In genomic region chr3:121444414-121444813, GRCm38 (mm10) we compare ENCODE assay signal across 19 mouse cellular contexts. TPM values are rescaled to one million over a fixed set of nuclear protein-coding genes. Genes with fewer than 3 reads are reported as not detected.
DNase-seq lines count a peak whose midpoint lies in the region; ATAC-seq and TF ChIP-seq lines count a peak whose summit lies in the region.
"Had no signal": no experiment of that assay in that cellular context is flagged by ENCODE, and none has a peak within 500 bp of the region (broad histone marks: within the 10 kb centered on the region; RNA-seq: fewer than 3 reads in every experiment).

No protein-coding gene starts in this region.

- no peak for TF ChIP-seq CTCF in kidney, adult 2 months (conservative IDR thresholded peaks at IDR 0.05; ENCODE audit: insufficient read depth, insufficient read length, low read depth, low read length)
- no peak for TF ChIP-seq CTCF in thymus, adult 2 months (IDR thresholded peaks at IDR 0.05; ENCODE audit: borderline replicate concordance, control insufficient read depth, extremely low read depth, insufficient read depth, low read length, poor library complexity)

- peak; percentile 82 for DNase-seq in adrenal gland, adult 2 months
- DNase-seq in adrenal gland, postnatal 4 days (ENCODE audit: low spot score in 2 of 2), result no peak
- no peak for DNase-seq in kidney, adult 2 months
- no peak for DNase-seq in kidney, postnatal 25 days
- peak; percentile 46 for DNase-seq in adrenal gland, postnatal 10 days
- no peak for DNase-seq in thymus, adult 2 months
- DNase-seq: cerebellum, adult 18-20 months; cerebellum, adult 9-11 months; cerebellum, postnatal 36 days; gastrocnemius, postnatal 10 days; heart, postnatal 14 days; kidney, adult 18-20 months had no signal

- ATAC-seq in erythroid progenitor cell, adult 5-6 weeks (replicated peaks; ENCODE audit: low FRiP score, poor library complexity, severe bottlenecking), result no peak
- ATAC-seq: forebrain, embryonic 14.5 days; hindbrain, postnatal 0 days had no signal

- no peaks in the 10 kb centered on the region for H3K36me3 ChIP-seq in kidney, adult 2 months (ENCODE audit: control insufficient read depth, insufficient read depth, low read length)
- H3K36me3 ChIP-seq in thymus, adult 2 months (ENCODE audit: control insufficient read depth, insufficient read depth, low read length), result no peaks in the 10 kb centered on the region

- no peak for TF ChIP-seq POLR2A in kidney, adult 2 months (IDR thresholded peaks at IDR 0.05; ENCODE audit: low read depth, low read length)
- no peak for TF ChIP-seq POLR2A in thymus, adult 2 months (IDR thresholded peaks at IDR 0.05; ENCODE audit: control insufficient read depth, extremely low read depth, insufficient read depth, low read length, poor library complexity)

- peak overlapping the region; percentile 41 for H3K27ac ChIP-seq in kidney, adult 2 months (ENCODE audit: insufficient read depth, low read depth, low read length)
- H3K27ac ChIP-seq in brown adipose tissue, adult 24 weeks (replicated peaks; ENCODE audit: low read depth, low read length), result peak overlapping the region; percentile 30; the same call in 1 of the 2 replicates
- H3K27ac ChIP-seq in thymus, adult 2 months (ENCODE audit: control insufficient read depth, insufficient read depth, low read length), result no peak overlapping the region
- H3K27ac ChIP-seq: hindbrain, postnatal 0 days had no signal

- H3K4me3 ChIP-seq in kidney, adult 2 months (ENCODE audit: insufficient read depth, low read depth, low read length), result no peak overlapping the region
- no peak overlapping the region for H3K4me3 ChIP-seq in brown adipose tissue, adult 24 weeks (ENCODE audit: insufficient read depth, low read depth, low read length)
- no peak overlapping the region for H3K4me3 ChIP-seq in thymus, adult 2 months (ENCODE audit: control insufficient read depth, insufficient read depth, low read length)
- H3K4me3 ChIP-seq: embryonic facial prominence, embryonic 13.5 days; hindbrain, embryonic 13.5 days had no signal

- H3K27me3 ChIP-seq in kidney, adult 2 months (replicated peaks; ENCODE audit: control insufficient read depth, insufficient read depth, low read length), result no peaks in the 10 kb centered on the region
- no peaks in the 10 kb centered on the region for H3K27me3 ChIP-seq in thymus, adult 2 months (ENCODE audit: control insufficient read depth, insufficient read depth, low read length)
- H3K27me3 ChIP-seq: embryonic facial prominence, embryonic 13.5 days; hindbrain, embryonic 13.5 days had no signal

- H3K4me1 ChIP-seq in kidney, adult 2 months (ENCODE audit: control insufficient read depth, insufficient read depth, low read length), result peaks cover 55% of the 10 kb centered on the region
- peaks cover 21% of the 10 kb centered on the region for H3K4me1 ChIP-seq in brown adipose tissue, adult 24 weeks (ENCODE audit: control insufficient read depth, insufficient read depth, insufficient read length, low read length)
- H3K4me1 ChIP-seq in thymus, adult 2 months (replicated peaks; ENCODE audit: control insufficient read depth, insufficient read depth, low read length), result peaks cover 33% of the 10 kb centered on the region

- 73% methylated on average over 6 of the region's 6 CpGs for WGBS in kidney, adult 2 months
- WGBS in thymus, adult 2 months, result 86% methylated on average over 6 of the region's 6 CpGs

RNA-seq across cellular contexts. Expression of gene Cnn3, which starts 18.1 kb away (rescaled TPM):
- total RNA-seq in adrenal gland, adult 2 months (2021), result 100 to 1,000 TPM; 282 to 367 TPM
- 182 and 197 TPM in 2 replicates for polyA plus RNA-seq in adrenal gland, adult 2 months (2012; rRNA removed)
- 100 to 1,000 TPM; 191 to 207 TPM for total RNA-seq in adrenal gland, postnatal 4 days (2021)
- polyA plus RNA-seq in kidney, adult 2 months (2012; rRNA removed), result 253 and 268 TPM in 2 replicates
- total RNA-seq in adrenal gland, postnatal 10 days (2021), result 100 to 1,000 TPM; 148 to 215 TPM
- polyA plus RNA-seq in brown adipose tissue, adult 24 weeks (2012; ENCODE audit: insufficient read depth, insufficient read length, missing spikeins), result 28.7 and 35.4 TPM in 2 replicates
- polyA plus RNA-seq in thymus, adult 2 months (2012; rRNA removed), result 199 and 212 TPM in 2 replicates
- 9.7 and 41.1 TPM in 2 replicates for total RNA-seq in erythroid progenitor cell, adult 5-6 weeks (2015; ENCODE audit: low replicate concordance)
- total RNA-seq in erythroid progenitor cell, adult 5-6 weeks (2017; ENCODE audit: low replicate concordance), result 13.6 and 36.1 TPM in 2 replicates
- total RNA-seq: MEL had no signal

Comparison
In these comparisons a context has a peak if more than half of its experiments do, and no peak if none do; other contexts are left out.
1. DNase-seq: peak in adrenal gland, adult 2 months (single experiment) and adrenal gland, postnatal 10 days (single experiment); none in adrenal gland, postnatal 4 days (0 of 2), kidney, adult 2 months (single experiment), kidney, postnatal 25 days (0 of 2) and thymus, adult 2 months (single experiment).